Mouse (Mus musculus) lung, embryonic 15.5 days (tissue): ENCODE measurements around the gene Hsd11b1. TPM values are rescaled to one million over a fixed set of nuclear protein-coding genes. Genes with fewer than 3 reads are reported as not detected.
A peak's percentile ranks its signal among the peaks of the same experiment; 100 is the strongest.

Source experiments
- ATAC-seq: fragments of 200-750 bp; cut with Nextera tagmentation; 2 replicates; pipeline ENCODE4 v1.8.0; 2017; ENCODE audit warnings: moderate number of reproducible peaks, borderline replicate concordance; ENCODE audit not compliant: low FRiP score, low TSS enrichment; ENCODE audit errors: extremely low read depth
- H3K27ac ChIP-seq: fragments of 300-500 bp; sonication (generic); 2 replicates; pipeline ENCODE4 v1.5.1; 2015; ENCODE audit warnings: moderate library complexity, mild to moderate bottlenecking, inconsistent platforms
- H3K27me3 ChIP-seq: fragments of 300-500 bp; sonication (generic); 2 replicates; pipeline ENCODE4 v1.6.1; 2015; ENCODE audit warnings: inconsistent platforms
- H3K36me3 ChIP-seq: fragments of 300-500 bp; sonication (generic); 2 replicates; pipeline ENCODE4 v1.6.1; 2015; ENCODE audit warnings: inconsistent platforms
- H3K4me1 ChIP-seq: fragments of 300-500 bp; sonication (generic); 2 replicates; pipeline ENCODE4 v1.6.1; 2015; ENCODE audit warnings: inconsistent platforms
- H3K4me2 ChIP-seq: fragments of 300-500 bp; sonication (generic); 2 replicates; pipeline ENCODE4 v1.6.1; 2015; ENCODE audit warnings: inconsistent platforms, mild to moderate bottlenecking, moderate library complexity
- H3K4me3 ChIP-seq: fragments of 300-500 bp; sonication (generic); 2 replicates; pipeline ENCODE4 v1.5.1; 2015; ENCODE audit warnings: mild to moderate bottlenecking, inconsistent platforms
- H3K9ac ChIP-seq: fragments of 300-500 bp; sonication (generic); 2 replicates; pipeline ENCODE4 v1.6.1; 2015; ENCODE audit warnings: inconsistent platforms
- H3K9me3 ChIP-seq: fragments of 300-500 bp; sonication (generic); 2 replicates; pipeline ENCODE4 v1.6.1; 2016; ENCODE audit warnings: inconsistent platforms
- WGBS: fragments of 180-500 bp; shearing (Covaris S2); methylation state at CpG from one replicate; pipeline ENCODE4 v1.1.7; 2015; 5-methylcytosine and 5-hydroxymethylcytosine counted together
- polyA plus RNA-seq: library from polyadenylated mRNA; unstranded; fragments of >200 nt; fragmentation: Nextera tagmentation; extraction: Ambion mirVana; gene quantifications from 2 replicates; pipeline ENCODE4 v1.2.1, GENCODE M21; 2015

Hsd11b1 gene
- polyA plus RNA-seq, 1 experiment from 2014 or later, result 27.1 TPM

DNA sequence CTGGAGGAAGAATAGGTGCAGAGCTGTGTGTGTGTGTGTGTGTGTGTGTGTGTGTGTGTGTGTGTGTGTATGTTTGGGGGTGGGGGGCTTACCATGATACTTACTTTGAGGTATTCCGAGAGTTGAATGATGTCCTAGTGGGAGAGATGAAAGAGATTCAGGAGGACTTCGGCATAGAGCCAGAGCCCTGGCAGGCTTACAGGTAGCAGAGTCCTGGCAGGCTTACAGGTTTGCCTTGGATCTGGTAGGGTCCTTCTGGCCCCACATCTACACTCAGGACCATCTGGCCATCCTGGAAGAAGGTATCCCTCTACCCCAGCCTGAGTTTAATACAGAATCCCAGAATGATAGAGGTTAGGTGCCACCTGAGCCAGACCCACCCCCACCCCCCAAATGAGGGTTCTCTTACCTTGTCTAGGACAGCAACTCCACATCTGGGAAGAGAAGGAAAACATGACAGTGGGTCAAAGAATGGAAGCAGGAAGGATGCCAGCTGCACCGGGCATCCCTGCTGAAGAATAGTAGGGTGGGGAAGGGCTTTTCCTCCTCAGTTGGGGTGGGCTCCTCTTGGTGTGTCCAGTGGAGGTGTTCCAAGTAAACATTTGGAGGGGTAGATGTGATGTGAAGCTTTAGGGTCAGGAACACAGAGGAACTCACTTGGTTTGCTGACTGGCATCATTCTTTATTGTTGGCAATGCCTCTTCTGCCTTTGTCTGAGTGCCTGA, 69.3 kb downstream of the Hsd11b1 start:
- Histone ChIP-seq H3K4me1 (peaks cover 10% of the 10 kb centered on the region), H3K4me3 (no peak overlapping the region), H3K4me2 (no peak overlapping the region), H3K27ac (no peak overlapping the region), H3K27me3 (no peaks in the 10 kb centered on the region), H3K36me3 (no peaks in the 10 kb centered on the region), H3K9me3 (no peaks in the 10 kb centered on the region), H3K9ac (no peak overlapping the region)
- WGBS, result 55% methylated on average over 3 of the region's 3 CpGs
- ATAC-seq, result no peak

GRCm38 (mm10) chr1:193191675-193192283, 72.1 kb downstream of the Hsd11b1 start:
- no peak for ATAC-seq
- WGBS, result 73% methylated on average over 7 of the region's 7 CpGs
- no peak overlapping the region for H3K27ac ChIP-seq

GRCm38 (mm10) chr1:193189771-193190170, 74.1 kb downstream of the Hsd11b1 start:
- no peak overlapping the region for H3K9ac ChIP-seq
- ATAC-seq, result peak; percentile 12; the same call in 1 of the 2 replicates
- H3K4me2 ChIP-seq, result 0 out of 2 replicates have a peak overlapping the region, but pooled peaks have one; percentile 4
- H3K27ac ChIP-seq, result peak overlapping the region; percentile 87
- H3K27me3 ChIP-seq, result no peaks in the 10 kb centered on the region
- WGBS, result 38% methylated on average over 3 of the region's 3 CpGs
- H3K36me3 ChIP-seq, result no peaks in the 10 kb centered on the region
- no peaks in the 10 kb centered on the region for H3K9me3 ChIP-seq
- no peak overlapping the region for H3K4me3 ChIP-seq
- H3K4me1 ChIP-seq, result peaks cover 26% of the 10 kb centered on the region

More at GRCm38 (mm10) chr1:193191675-193192283, 72.1 kb downstream of the Hsd11b1 start:
- Histone ChIP-seq H3K4me3 (no peak overlapping the region), H3K9me3 (no peaks in the 10 kb centered on the region), H3K27me3 (no peaks in the 10 kb centered on the region), H3K4me1 (peaks cover 26% of the 10 kb centered on the region), H3K4me2 (no peak overlapping the region), H3K36me3 (no peaks in the 10 kb centered on the region), H3K9ac (no peak overlapping the region)

DNA sequence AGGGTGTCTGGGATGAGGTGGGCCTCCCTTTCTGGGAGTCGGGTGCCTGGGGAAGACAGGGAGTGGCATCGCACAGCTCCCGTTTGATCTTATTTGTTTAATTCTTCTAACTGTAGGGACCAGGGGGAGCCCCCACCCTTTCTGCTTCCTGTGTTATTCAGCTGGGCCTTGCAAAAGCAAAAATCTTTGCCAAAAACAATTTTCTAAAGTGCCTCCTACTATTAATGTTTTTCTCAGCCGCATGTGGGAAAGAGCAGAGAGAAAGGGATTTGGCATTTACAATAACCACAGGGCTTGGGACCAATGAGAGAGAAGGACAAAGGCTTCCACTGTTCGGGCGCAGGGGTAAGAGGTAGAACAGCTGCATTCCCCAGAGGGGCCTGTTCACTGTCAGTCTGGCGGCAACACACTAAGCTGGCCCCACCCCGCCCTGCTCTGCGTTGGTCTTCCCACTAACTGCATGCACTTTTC, 74.7 kb downstream of the Hsd11b1 start:
- H3K27ac ChIP-seq, result peak overlapping the region; percentile 87
- ATAC-seq, result peak; percentile 90
- WGBS, result 11% methylated on average over 9 of the region's 9 CpGs
- 0 out of 2 replicates have a peak overlapping the region, but pooled peaks have one; percentile 4 for H3K4me2 ChIP-seq
- no peaks in the 10 kb centered on the region for H3K36me3 ChIP-seq
- H3K27me3 ChIP-seq, result no peaks in the 10 kb centered on the region
- H3K9ac ChIP-seq, result no peak overlapping the region
- peaks cover 26% of the 10 kb centered on the region for H3K4me1 ChIP-seq
- H3K4me3 ChIP-seq, result no peak overlapping the region
- H3K9me3 ChIP-seq, result no peaks in the 10 kb centered on the region

DNA sequence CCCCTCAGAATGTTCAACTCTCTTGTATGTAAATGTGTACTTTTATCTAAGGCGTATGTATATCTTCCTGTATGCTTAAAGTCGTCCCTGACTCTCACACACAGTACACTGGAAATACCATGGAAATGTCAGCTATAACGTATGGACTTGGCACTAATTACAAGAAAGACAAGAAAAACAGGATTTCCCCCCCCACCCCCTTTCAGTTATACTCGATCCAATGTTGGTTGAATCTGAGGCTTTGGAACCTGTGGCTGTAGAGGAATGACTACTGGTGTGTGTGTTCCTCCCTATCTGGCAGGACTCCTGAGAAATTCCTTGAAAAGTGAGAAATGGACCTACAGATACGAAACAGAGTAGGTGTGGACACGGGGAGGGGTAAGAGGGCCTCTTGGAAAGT, 75.6 kb downstream of the Hsd11b1 start:
- Histone ChIP-seq H3K4me3 (no peak overlapping the region), H3K27ac (peak overlapping the region; percentile 87), H3K9ac (no peak overlapping the region), H3K9me3 (no peaks in the 10 kb centered on the region), H3K4me2 (no peak overlapping the region), H3K4me1 (peaks cover 26% of the 10 kb centered on the region), H3K36me3 (no peaks in the 10 kb centered on the region), H3K27me3 (no peaks in the 10 kb centered on the region)
- ATAC-seq, result no peak
- 44% methylated on average over 6 of the region's 6 CpGs for WGBS

- ATAC-seq, result no peak
- Histone ChIP-seq H3K9ac (no peak overlapping the region), H3K9me3 (no peaks in the 10 kb centered on the region), H3K4me2 (no peak overlapping the region), H3K4me1 (no peaks in the 10 kb centered on the region), H3K27me3 (no peaks in the 10 kb centered on the region), H3K27ac (no peak overlapping the region), H3K36me3 (no peaks in the 10 kb centered on the region), H3K4me3 (no peak overlapping the region)
- WGBS, result 79% methylated on average over 3 of the region's 3 CpGs
These were observed 82.8 kb downstream of the Hsd11b1 start for GRCm38 (mm10) chr1:193181104-193181503.

DNA sequence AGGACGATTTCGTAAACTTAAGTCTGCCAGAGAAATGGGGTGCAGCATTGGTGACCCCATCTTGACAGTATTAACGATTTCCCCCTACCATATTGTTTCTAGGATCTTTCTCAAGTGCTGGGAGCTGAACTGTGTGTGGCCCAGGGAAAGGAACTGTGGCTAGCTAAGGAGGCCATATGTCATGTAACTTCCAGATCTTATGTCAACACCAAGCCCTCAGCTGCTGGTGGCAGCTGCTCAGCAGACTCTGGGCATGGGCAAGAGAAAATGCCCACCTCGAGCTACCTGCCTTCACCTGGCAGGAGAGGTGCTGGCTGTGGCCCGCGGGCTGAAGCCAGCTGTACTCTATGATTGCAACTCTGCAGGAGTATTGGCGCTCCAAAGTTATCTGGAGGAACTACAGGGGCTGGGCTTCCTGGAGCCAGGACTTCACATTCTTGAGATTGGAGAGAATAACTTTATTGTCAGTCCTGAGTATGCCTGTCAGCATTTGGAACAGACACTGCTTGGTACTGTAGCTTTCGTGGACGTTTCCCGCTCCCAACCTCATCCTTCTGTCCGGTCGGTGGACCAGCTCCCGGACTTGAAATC, 89.6 kb downstream of the Hsd11b1 start:
- peak overlapping the region; percentile 72 for H3K4me2 ChIP-seq
- H3K36me3 ChIP-seq, result no peaks in the 10 kb centered on the region
- WGBS, result 70% methylated on average over 13 of the region's 13 CpGs
- H3K4me1 ChIP-seq, result peaks cover 28% of the 10 kb centered on the region
- H3K27me3 ChIP-seq, result no peaks in the 10 kb centered on the region
- H3K9me3 ChIP-seq, result no peaks in the 10 kb centered on the region
- H3K9ac ChIP-seq, result peak overlapping the region; percentile 61; the same call in 1 of the 2 replicates
- ATAC-seq, result no peak
- peak overlapping the region; percentile 61 for H3K4me3 ChIP-seq
- peak overlapping the region; percentile 84 for H3K27ac ChIP-seq

- Histone ChIP-seq H3K9me3 (no peaks in the 10 kb centered on the region), H3K4me1 (peaks cover 30% of the 10 kb centered on the region), H3K4me2 (peak overlapping the region; percentile 72), H3K27me3 (no peaks in the 10 kb centered on the region), H3K4me3 (peak overlapping the region; percentile 61), H3K27ac (peak overlapping the region; percentile 84), H3K36me3 (no peaks in the 10 kb centered on the region), H3K9ac (peak overlapping the region; percentile 61)
- WGBS, result 12% methylated on average over 9 of the region's 9 CpGs
- no peak for ATAC-seq
These were observed 90.1 kb downstream of the Hsd11b1 start for GRCm38 (mm10) chr1:193173810-193174129.

GRCm38 (mm10) chr1:193172991-193173809, 90.7 kb downstream of the Hsd11b1 start:
- Histone ChIP-seq H3K36me3 (no peaks in the 10 kb centered on the region), H3K27ac (peak overlapping the region; percentile 84), H3K9ac (peak overlapping the region; percentile 70), H3K9me3 (no peaks in the 10 kb centered on the region), H3K4me3 (peak overlapping the region; percentile 61), H3K4me1 (peaks cover 30% of the 10 kb centered on the region), H3K4me2 (peak overlapping the region; percentile 72), H3K27me3 (no peaks in the 10 kb centered on the region)
- peak; percentile 99 for ATAC-seq
- WGBS, result under 1% methylated on average over 48 of the region's 48 CpGs
